Mouse (Mus musculus): ENCODE results near the gene Tomm20. TPM values are rescaled to one million over a fixed set of nuclear protein-coding genes. Genes with fewer than 3 reads are reported as not detected.

The Tomm20 gene
- polyA plus RNA-seq, 1 experiment, result 131 TPM

DNA sequence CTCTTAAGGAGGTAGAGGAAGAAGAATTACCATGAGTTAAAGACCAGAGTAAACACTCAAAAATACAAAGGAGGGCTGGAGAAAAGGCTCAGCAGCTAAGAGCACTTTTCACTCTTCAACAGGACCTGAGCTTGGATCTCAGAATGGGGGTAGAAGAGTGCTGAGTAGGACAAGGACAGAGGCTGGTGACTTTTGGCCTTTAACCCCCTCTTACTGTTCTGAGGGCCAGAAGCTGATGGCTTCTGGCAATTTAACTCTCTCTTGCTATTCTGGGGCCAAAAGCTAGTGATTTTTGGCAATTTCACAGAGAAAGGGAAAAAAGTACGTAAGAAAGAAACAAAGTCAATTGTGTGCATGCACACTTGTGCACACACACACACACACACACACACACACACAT, 17.2 kb upstream of the Tomm20 start:
- H3K4me3 ChIP-seq (ENCODE audit: control insufficient read depth, low read depth, low read length), result no peak overlapping the region
- peaks cover 1% of the 10 kb centered on the region; the same call in 1 of the 2 replicates for H3K36me3 ChIP-seq (ENCODE audit: control insufficient read depth, insufficient read depth, low read length)
- H3K4me1 ChIP-seq (ENCODE audit: control insufficient read depth, insufficient read depth, low read length), result no peaks in the 10 kb centered on the region
- no peak overlapping the region for H3K27ac ChIP-seq (ENCODE audit: control insufficient read depth, insufficient read depth, low read depth, low read length)
- H3K27me3 ChIP-seq (ENCODE audit: control insufficient read depth, insufficient read depth, low read length), result no peaks in the 10 kb centered on the region
- no peak for TF ChIP-seq POLR2A (IDR thresholded peaks at IDR 0.05; ENCODE audit: control insufficient read depth, low read depth, low read length)
- TF ChIP-seq CTCF (IDR thresholded peaks at IDR 0.05; ENCODE audit: control insufficient read depth, insufficient read depth, insufficient replicate concordance, low read depth, low read length), result no peak

DNA sequence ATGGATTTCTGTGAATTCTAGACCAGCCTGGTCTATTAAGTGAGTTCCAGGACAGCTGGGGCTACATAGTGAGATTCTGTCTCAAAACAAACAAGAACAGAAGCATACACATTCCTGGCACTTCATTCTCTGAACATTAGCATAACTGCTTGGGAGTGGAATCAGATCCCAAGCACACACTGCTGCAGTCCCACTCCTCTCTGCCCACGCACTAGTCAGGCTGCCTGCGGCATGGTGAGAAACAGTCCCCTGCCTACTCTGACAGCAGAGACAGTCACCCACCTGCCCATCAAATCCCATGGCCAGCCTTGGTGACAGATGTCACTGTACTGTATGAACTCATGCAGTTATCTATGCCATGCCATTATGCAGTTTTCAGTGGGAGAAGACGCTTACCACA, 15.9 kb upstream of the Tomm20 start:
- Histone ChIP-seq H3K36me3 (ENCODE audit: control insufficient read depth, insufficient read depth, low read length) (peaks cover 1% of the 10 kb centered on the region; the same call in 1 of the 2 replicates), H3K4me3 (ENCODE audit: control insufficient read depth, low read depth, low read length) (no peak overlapping the region), H3K27ac (ENCODE audit: control insufficient read depth, insufficient read depth, low read depth, low read length) (no peak overlapping the region), H3K4me1 (ENCODE audit: control insufficient read depth, insufficient read depth, low read length) (no peaks in the 10 kb centered on the region), H3K27me3 (ENCODE audit: control insufficient read depth, insufficient read depth, low read length) (no peaks in the 10 kb centered on the region)
- TF ChIP-seq POLR2A (IDR thresholded peaks at IDR 0.05; ENCODE audit: control insufficient read depth, low read depth, low read length), result no peak
- TF ChIP-seq CTCF (IDR thresholded peaks at IDR 0.05; ENCODE audit: control insufficient read depth, insufficient read depth, insufficient replicate concordance, low read depth, low read length), result no peak

DNA sequence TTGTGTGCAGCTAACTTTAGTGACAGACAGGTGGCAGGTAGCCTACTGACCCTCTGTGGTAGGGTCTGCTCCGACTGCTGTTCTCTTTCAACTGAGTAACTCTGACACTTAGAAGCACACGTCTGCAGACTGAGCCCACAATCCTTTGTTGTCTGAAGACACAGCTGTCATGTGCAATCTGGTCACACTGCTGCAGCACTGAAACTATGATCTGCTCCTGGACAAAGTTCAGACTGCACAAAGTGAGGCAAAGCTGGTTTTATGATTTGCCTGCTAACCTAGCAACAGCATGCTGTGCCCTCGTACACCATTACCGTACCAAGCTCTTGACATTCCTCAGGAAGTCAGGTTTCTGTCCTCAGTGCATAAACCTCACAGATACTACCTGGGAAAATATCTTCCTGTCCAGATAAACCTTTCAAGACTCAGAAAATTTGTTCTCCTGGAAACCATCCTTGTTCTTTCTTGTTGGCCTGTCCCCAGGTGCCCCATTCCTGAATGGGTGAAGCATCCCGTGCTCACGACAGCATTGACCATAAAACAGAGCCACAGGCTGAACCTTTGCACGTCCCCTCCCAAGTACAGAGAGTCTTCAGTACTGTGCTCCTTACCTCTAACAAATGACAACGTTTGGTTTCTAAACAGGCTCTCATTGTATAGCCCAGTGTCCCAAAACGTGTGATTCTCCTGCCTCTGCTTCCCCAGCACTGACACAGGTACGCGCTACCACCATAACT, 6.4 kb upstream of the Tomm20 start:
- Histone ChIP-seq H3K36me3 (ENCODE audit: control insufficient read depth, insufficient read depth, low read length) (peaks cover 2% of the 10 kb centered on the region), H3K4me1 (ENCODE audit: control insufficient read depth, insufficient read depth, low read length) (no peaks in the 10 kb centered on the region), H3K4me3 (ENCODE audit: control insufficient read depth, low read depth, low read length) (no peak overlapping the region), H3K27me3 (ENCODE audit: control insufficient read depth, insufficient read depth, low read length) (no peaks in the 10 kb centered on the region), H3K27ac (ENCODE audit: control insufficient read depth, insufficient read depth, low read depth, low read length) (no peak overlapping the region)
- no peak for TF ChIP-seq CTCF (IDR thresholded peaks at IDR 0.05; ENCODE audit: control insufficient read depth, insufficient read depth, insufficient replicate concordance, low read depth, low read length)
- TF ChIP-seq POLR2A (IDR thresholded peaks at IDR 0.05; ENCODE audit: control insufficient read depth, low read depth, low read length), result no peak

DNA sequence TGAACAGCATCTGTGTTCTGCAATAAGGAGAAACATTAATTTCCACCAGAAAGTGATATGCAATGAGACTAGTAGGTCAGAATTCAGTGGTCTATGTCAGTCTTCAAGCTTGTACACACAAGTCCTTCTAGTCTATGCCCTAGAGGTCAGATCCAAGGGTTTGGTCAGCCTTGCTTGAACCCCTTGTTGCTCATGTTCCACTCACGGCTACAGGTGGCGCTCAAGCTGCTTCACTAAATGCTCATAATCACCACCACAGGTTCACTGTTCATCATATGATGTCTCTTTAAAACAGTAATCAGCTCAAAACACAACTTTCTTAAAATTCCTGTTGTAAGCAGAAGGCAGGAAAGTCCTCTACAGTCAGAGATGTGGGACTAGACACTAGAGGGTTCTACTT, 3.9 kb upstream of the Tomm20 start:
- Histone ChIP-seq H3K36me3 (ENCODE audit: control insufficient read depth, insufficient read depth, low read length) (peaks cover 2% of the 10 kb centered on the region; the same call in 1 of the 2 replicates), H3K27me3 (ENCODE audit: control insufficient read depth, insufficient read depth, low read length) (no peaks in the 10 kb centered on the region), H3K4me3 (ENCODE audit: control insufficient read depth, low read depth, low read length) (no peak overlapping the region), H3K27ac (ENCODE audit: control insufficient read depth, insufficient read depth, low read depth, low read length) (no peak overlapping the region), H3K4me1 (ENCODE audit: control insufficient read depth, insufficient read depth, low read length) (peaks cover 5% of the 10 kb centered on the region; the same call in 1 of the 2 replicates)
- no peak for TF ChIP-seq POLR2A (IDR thresholded peaks at IDR 0.05; ENCODE audit: control insufficient read depth, low read depth, low read length)
- no peak for TF ChIP-seq CTCF (IDR thresholded peaks at IDR 0.05; ENCODE audit: control insufficient read depth, insufficient read depth, insufficient replicate concordance, low read depth, low read length)

DNA sequence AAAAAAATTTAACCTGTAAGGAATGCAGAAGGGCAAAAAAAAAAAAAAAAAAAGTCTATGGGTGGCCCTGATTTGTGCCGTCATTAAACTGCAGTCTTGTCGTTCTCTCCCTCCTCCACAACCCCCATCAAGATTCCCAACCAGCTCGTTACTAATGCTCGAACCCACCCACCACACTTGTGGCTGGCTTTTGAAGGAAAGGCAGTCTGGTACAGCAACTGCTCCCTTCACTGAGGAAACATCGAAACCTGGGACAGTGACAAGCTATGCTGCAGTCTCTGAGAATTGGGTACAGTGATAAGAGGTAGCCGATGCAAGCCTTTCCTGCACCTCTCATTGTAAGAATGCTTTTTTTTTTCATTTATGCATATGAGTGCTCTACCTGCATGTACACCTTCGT, 800 bp upstream of the Tomm20 start:
- H3K27ac ChIP-seq (ENCODE audit: control insufficient read depth, insufficient read depth, low read depth, low read length), result no peak overlapping the region
- H3K36me3 ChIP-seq (ENCODE audit: control insufficient read depth, insufficient read depth, low read length), result no peaks in the 10 kb centered on the region
- H3K4me3 ChIP-seq (ENCODE audit: control insufficient read depth, low read depth, low read length), result no peak overlapping the region
- H3K4me1 ChIP-seq (ENCODE audit: control insufficient read depth, insufficient read depth, low read length), result peaks cover 11% of the 10 kb centered on the region; the same call in 1 of the 2 replicates
- H3K27me3 ChIP-seq (ENCODE audit: control insufficient read depth, insufficient read depth, low read length), result no peaks in the 10 kb centered on the region
- TF ChIP-seq POLR2A (IDR thresholded peaks at IDR 0.05; ENCODE audit: control insufficient read depth, low read depth, low read length) (no peak), CTCF (IDR thresholded peaks at IDR 0.05; ENCODE audit: control insufficient read depth, insufficient read depth, insufficient replicate concordance, low read depth, low read length) (no peak)

DNA sequence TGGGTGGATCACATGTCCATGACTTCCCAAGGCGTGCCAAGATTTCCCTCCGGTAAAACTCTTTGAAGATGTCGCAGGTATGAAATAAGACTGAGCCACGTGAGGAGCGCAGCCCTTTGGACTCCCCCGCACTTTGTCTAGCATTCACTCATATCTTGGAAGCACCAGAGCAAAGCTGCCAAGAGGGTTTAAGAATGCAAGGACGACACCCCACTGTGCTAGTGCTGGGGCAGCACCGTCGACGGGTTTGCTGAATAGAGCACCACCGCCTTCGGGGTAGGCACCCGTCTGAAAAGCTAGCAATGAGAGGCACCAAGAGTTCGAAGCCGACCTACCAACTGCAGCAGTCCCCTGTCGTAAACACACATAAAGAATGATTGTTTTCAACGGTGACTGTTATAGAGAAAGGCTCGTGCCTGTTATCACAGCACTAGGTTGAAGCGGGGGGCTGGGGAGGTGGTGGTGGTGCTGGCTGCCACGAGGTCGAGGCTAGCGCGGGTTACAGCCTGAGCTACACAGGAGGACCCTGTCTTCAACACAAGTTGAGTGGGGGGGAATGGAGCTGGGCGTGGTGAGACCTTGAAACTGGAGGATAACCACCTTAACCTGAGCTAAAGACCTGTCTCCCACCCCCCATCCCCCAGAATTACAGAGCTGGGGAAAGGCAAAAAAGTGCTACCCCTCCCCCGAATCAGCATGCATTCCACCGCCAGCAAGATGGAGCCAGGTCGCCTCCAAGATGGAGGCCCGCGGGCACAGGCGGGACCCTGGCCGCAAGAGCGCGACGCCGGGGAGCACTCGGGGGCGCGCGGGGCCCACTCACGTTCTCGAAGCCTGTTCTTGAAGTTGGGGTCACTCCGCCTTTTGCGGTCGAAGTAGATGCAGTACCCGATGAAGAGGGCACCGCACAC, 608 bp downstream of the Tomm20 start:
- Histone ChIP-seq H3K4me3 (ENCODE audit: control insufficient read depth, low read depth, low read length) (peak overlapping the region; percentile 83), H3K36me3 (ENCODE audit: control insufficient read depth, insufficient read depth, low read length) (no peaks in the 10 kb centered on the region), H3K27ac (ENCODE audit: control insufficient read depth, insufficient read depth, low read depth, low read length) (peak overlapping the region; percentile 78), H3K4me1 (ENCODE audit: control insufficient read depth, insufficient read depth, low read length) (peaks cover 11% of the 10 kb centered on the region; the same call in 1 of the 2 replicates), H3K27me3 (ENCODE audit: control insufficient read depth, insufficient read depth, low read length) (no peaks in the 10 kb centered on the region)
- peak; percentile 40; the same call in 1 of the 2 replicates for TF ChIP-seq POLR2A (IDR thresholded peaks at IDR 0.05; ENCODE audit: control insufficient read depth, low read depth, low read length)
- TF ChIP-seq CTCF (IDR thresholded peaks at IDR 0.05; ENCODE audit: control insufficient read depth, insufficient read depth, insufficient replicate concordance, low read depth, low read length), result no peak

DNA sequence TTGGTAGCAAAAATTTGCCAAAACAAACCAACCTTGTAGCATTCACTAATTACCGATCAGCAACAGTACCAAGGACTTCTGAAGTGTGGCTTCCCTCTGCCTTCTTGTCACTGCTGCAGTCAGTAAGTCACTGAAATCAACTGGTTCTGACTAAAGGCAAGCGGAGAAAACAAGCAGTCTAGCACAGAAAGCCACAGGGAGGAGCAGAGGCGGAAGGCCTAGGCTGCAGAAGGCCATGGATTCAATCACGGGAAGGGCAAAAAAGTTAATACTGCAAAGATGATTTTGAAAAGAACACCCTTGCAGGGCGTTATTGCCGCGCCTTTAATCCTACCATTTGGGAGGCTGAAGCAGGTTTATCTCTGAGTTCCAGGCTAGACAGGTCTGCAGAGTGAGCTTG, 2.1 kb downstream of the Tomm20 start:
- Histone ChIP-seq H3K36me3 (ENCODE audit: control insufficient read depth, insufficient read depth, low read length) (no peaks in the 10 kb centered on the region), H3K27me3 (ENCODE audit: control insufficient read depth, insufficient read depth, low read length) (no peaks in the 10 kb centered on the region), H3K4me3 (ENCODE audit: control insufficient read depth, low read depth, low read length) (no peak overlapping the region)

More for the DNA sequence above, 2.1 kb downstream of the Tomm20 start:
- Histone ChIP-seq H3K4me1 (ENCODE audit: control insufficient read depth, insufficient read depth, low read length) (peaks cover 11% of the 10 kb centered on the region; the same call in 1 of the 2 replicates), H3K27ac (ENCODE audit: control insufficient read depth, insufficient read depth, low read depth, low read length) (no peak overlapping the region)
- no peak for TF ChIP-seq CTCF (IDR thresholded peaks at IDR 0.05; ENCODE audit: control insufficient read depth, insufficient read depth, insufficient replicate concordance, low read depth, low read length)
